8 mouse cellular contexts compared by ENCODE assay signal in genomic region chr5:103759489-103760424, GRCm38 (mm10).
DNase-seq lines count a peak whose midpoint lies in the region; ATAC-seq and TF ChIP-seq lines count a peak whose summit lies in the region.

No protein-coding gene starts in this region.

- H3K27me3 ChIP-seq in embryonic facial prominence, embryonic 11.5 days (ENCODE audit: control insufficient read depth, insufficient read depth, low read length) = no peaks in the 10 kb centered on the region
- H3K27me3 ChIP-seq in hindbrain, embryonic 15.5 days = peaks cover 5% of the 10 kb centered on the region; the same call in 1 of the 2 replicates
- peaks cover 35% of the 10 kb centered on the region for H3K27me3 ChIP-seq in midbrain, embryonic 10.5 days (ENCODE audit: low read depth, poor library complexity, severe bottlenecking)

- H3K9ac ChIP-seq in embryonic facial prominence, embryonic 11.5 days (replicated peaks; ENCODE audit: low read length) = peak overlapping the region; percentile 55
- no peak overlapping the region for H3K9ac ChIP-seq in hindbrain, embryonic 15.5 days

- H3K36me3 ChIP-seq in embryonic facial prominence, embryonic 11.5 days (replicated peaks; ENCODE audit: control insufficient read depth, insufficient read depth, low read depth, low read length) = no peaks in the 10 kb centered on the region
- no peaks in the 10 kb centered on the region for H3K36me3 ChIP-seq in hindbrain, embryonic 15.5 days
- H3K36me3 ChIP-seq in midbrain, embryonic 10.5 days = peaks cover 3% of the 10 kb centered on the region; the same call in 1 of the 2 replicates

- no peak for DNase-seq in layer of hippocampus, adult 2 months (ENCODE audit: low spot score in 2 of 2)
- no peak for DNase-seq in layer of hippocampus, adult 11-12 months (ENCODE audit: low spot score)
- DNase-seq in embryonic facial prominence, embryonic 11.5 days (ENCODE audit: low spot score) = no peak
- no peak for DNase-seq in midbrain, embryonic 10.5 days (ENCODE audit: low spot score)
- DNase-seq in thymus, postnatal 10 days (ENCODE audit: low spot score in 2 of 2) = peak; percentile 61 to 62
- DNase-seq in urinary bladder, postnatal 25 days (ENCODE audit: low spot score) = no peak
- no peak for DNase-seq in testis, postnatal 14 days (ENCODE audit: low spot score)

- peak overlapping the region; percentile 45 for H3K4me3 ChIP-seq in layer of hippocampus, adult 2 months
- peak overlapping the region; percentile 28; the same call in 1 of the 2 replicates for H3K4me3 ChIP-seq in embryonic facial prominence, embryonic 11.5 days (ENCODE audit: low read depth, low read length)
- peak overlapping the region; percentile 28 for H3K4me3 ChIP-seq in hindbrain, embryonic 15.5 days
- peak overlapping the region; percentile 49 for H3K4me3 ChIP-seq in midbrain, embryonic 10.5 days

- peak overlapping the region; percentile 64 for H3K4me2 ChIP-seq in embryonic facial prominence, embryonic 11.5 days (ENCODE audit: low read depth, low read length)
- peak overlapping the region; percentile 66 for H3K4me2 ChIP-seq in hindbrain, embryonic 15.5 days

- H3K9me3 ChIP-seq in embryonic facial prominence, embryonic 11.5 days (replicated peaks; ENCODE audit: control insufficient read depth, low read length) = no peaks in the 10 kb centered on the region
- H3K9me3 ChIP-seq in hindbrain, embryonic 15.5 days = no peaks in the 10 kb centered on the region
- peaks cover 4% of the 10 kb centered on the region; the same call in 1 of the 2 replicates for H3K9me3 ChIP-seq in midbrain, embryonic 10.5 days (replicated peaks)

- TF ChIP-seq CTCF in layer of hippocampus, adult 2 months (conservative IDR thresholded peaks at IDR 0.05) = no peak

- peak overlapping the region; percentile 76 for H3K27ac ChIP-seq in layer of hippocampus, adult 2 months
- H3K27ac ChIP-seq in embryonic facial prominence, embryonic 11.5 days (replicated peaks; ENCODE audit: low read depth, low read length) = no peak overlapping the region
- H3K27ac ChIP-seq in hindbrain, embryonic 15.5 days (replicated peaks) = peak overlapping the region; percentile 58
- H3K27ac ChIP-seq in midbrain, embryonic 10.5 days (replicated peaks) = peak overlapping the region; percentile 71

- no peak for ATAC-seq in embryonic facial prominence, embryonic 11.5 days (replicated peaks; ENCODE audit: insufficient number of reproducible peaks, low FRiP score, low TSS enrichment, low read depth)
- peak; percentile 19; the same call in 1 of the 2 replicates for ATAC-seq in hindbrain, embryonic 15.5 days (ENCODE audit: low FRiP score, low read depth)

- H3K4me1 ChIP-seq in embryonic facial prominence, embryonic 11.5 days (ENCODE audit: control insufficient read depth, insufficient read depth, low read length) = no peaks in the 10 kb centered on the region
- peaks cover 13% of the 10 kb centered on the region for H3K4me1 ChIP-seq in hindbrain, embryonic 15.5 days (replicated peaks)
- peaks cover 47% of the 10 kb centered on the region for H3K4me1 ChIP-seq in midbrain, embryonic 10.5 days

- 43% methylated on average over 14 of the region's 14 CpGs for WGBS in embryonic facial prominence, embryonic 11.5 days
- WGBS in hindbrain, embryonic 15.5 days = 48% methylated on average over 14 of the region's 14 CpGs
- WGBS in midbrain, embryonic 10.5 days = 32% methylated on average over 14 of the region's 14 CpGs

Comparison
In these comparisons a context has a peak if more than half of its experiments do, and no peak if none do; other contexts are left out.
1. DNase-seq: peak in thymus, postnatal 10 days (2 of 2); none in layer of hippocampus, adult 2 months (0 of 2), layer of hippocampus, adult 11-12 months (single experiment), embryonic facial prominence, embryonic 11.5 days (single experiment), midbrain, embryonic 10.5 days (single experiment), urinary bladder, postnatal 25 days (single experiment) and testis, postnatal 14 days (single experiment).
2. Peak in every context shown above with its lines, with median percentiles within 50 percentile points of each other: H3K4me3 ChIP-seq.